Mouse (Mus musculus) liver, adult 2 months (tissue): Measurements from ENCODE around the gene Tead1. TPM values are rescaled to one million over a fixed set of nuclear protein-coding genes. Genes with fewer than 3 reads are reported as not detected.

Experiments used
- DNase-seq: peaks from one replicate; pipeline ENCODE4 v3.0.0-alpha.2; 2011; ENCODE audit warnings: low read depth, low spot score; ENCODE audit errors: extremely low read depth
- H3K27ac ChIP-seq: fragments of 200-500 bp; replicated peaks from 2 replicates; pipeline ENCODE4 v1.5.1; 2012; ENCODE audit warnings: low read depth, mild to moderate bottlenecking, control low read depth, inconsistent platforms, low read length; ENCODE audit not compliant: insufficient read depth
- H3K27me3 ChIP-seq: fragments of 200-500 bp; 2 replicates; pipeline ENCODE4 v1.6.1; 2012; ENCODE audit warnings: mild to moderate bottlenecking, moderate library complexity, low read length, inconsistent platforms; ENCODE audit not compliant: control insufficient read depth, insufficient read depth
- H3K36me3 ChIP-seq: fragments of 200-500 bp; 2 replicates; pipeline ENCODE4 v1.6.1; 2012; ENCODE audit warnings: low read length, inconsistent platforms; ENCODE audit not compliant: control insufficient read depth, insufficient read depth
- H3K4me1 ChIP-seq: fragments of 200-500 bp; 2 replicates; pipeline ENCODE4 v1.6.1; 2011; ENCODE audit warnings: low read length; ENCODE audit not compliant: control insufficient read depth, insufficient read depth
- H3K4me3 ChIP-seq: fragments of 200-500 bp; 2 replicates; pipeline ENCODE4 v1.5.1; 2011; ENCODE audit warnings: low read depth, mild to moderate bottlenecking, control low read depth, low read length, moderate library complexity; ENCODE audit not compliant: insufficient read depth
- H3K79me2 ChIP-seq: fragments of 200-500 bp; 2 replicates; pipeline ENCODE4 v1.6.1; 2012; ENCODE audit warnings: inconsistent platforms, mild to moderate bottlenecking, low read length, moderate library complexity; ENCODE audit not compliant: control insufficient read depth, insufficient read depth
- H3K9ac ChIP-seq: fragments of 200-500 bp; 2 replicates; pipeline ENCODE4 v1.6.1; 2012; ENCODE audit warnings: low read depth, mild to moderate bottlenecking, control low read depth, inconsistent platforms, low read length
- CTCF ChIP-seq: fragments of 200-500 bp; IDR thresholded peaks from 2 replicates; pipeline ENCODE4 v1.5.1; 2011; ENCODE audit warnings: low read depth, low read length, control low read depth
- POLR2A ChIP-seq: fragments of 200-500 bp; IDR thresholded peaks from 2 replicates; pipeline ENCODE4 v1.6.1; 2011; ENCODE audit warnings: low read length, control low read depth; ENCODE audit not compliant: insufficient read depth; ENCODE audit errors: extremely low read depth
- WGBS: fragments of 180-500 bp; shearing (Covaris S2); methylation state at CpG from one replicate; pipeline ENCODE4 v1.1.7; 2018; 5-methylcytosine and 5-hydroxymethylcytosine counted together
- polyA plus RNA-seq: library from polyadenylated mRNA; depleted of rRNA; stranded (reverse); fragments of >200 nt; gene quantifications from 2 replicates; pipeline ENCODE4 v1.2.3, GENCODE M21; 2012
- total RNA-seq: library from RNA; depleted of rRNA; stranded (reverse); fragments of >200 nt; gene quantifications from 2 replicates; pipeline ENCODE4 v1.2.3, GENCODE M21; 2014

The Tead1 gene
- total and polyA plus RNA-seq, 2 experiments, result 2.3 to 4.1 TPM

DNA sequence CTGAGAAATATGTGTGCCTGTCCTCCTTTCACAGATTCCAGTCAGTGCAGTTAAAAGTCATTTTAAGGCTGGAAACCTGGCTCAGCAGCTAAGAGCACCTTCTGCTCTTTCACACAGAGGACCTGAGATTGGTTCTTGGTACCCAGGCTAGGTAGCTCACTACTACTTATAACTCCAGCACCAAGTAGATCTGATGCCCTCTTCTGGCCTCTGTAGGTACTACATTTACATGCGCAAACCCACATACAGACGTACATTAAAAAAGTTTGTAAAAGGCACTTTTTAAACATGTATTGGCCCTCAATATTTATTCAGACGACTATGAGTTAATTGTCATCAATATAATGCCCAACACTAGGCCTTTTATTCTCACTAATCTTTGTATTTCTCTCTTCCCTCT is 105.2 kb downstream of the Tead1 start:
- WGBS, result 96% methylated on average over 3 of the region's 3 CpGs
- DNase-seq, result peak; percentile 27

DNA sequence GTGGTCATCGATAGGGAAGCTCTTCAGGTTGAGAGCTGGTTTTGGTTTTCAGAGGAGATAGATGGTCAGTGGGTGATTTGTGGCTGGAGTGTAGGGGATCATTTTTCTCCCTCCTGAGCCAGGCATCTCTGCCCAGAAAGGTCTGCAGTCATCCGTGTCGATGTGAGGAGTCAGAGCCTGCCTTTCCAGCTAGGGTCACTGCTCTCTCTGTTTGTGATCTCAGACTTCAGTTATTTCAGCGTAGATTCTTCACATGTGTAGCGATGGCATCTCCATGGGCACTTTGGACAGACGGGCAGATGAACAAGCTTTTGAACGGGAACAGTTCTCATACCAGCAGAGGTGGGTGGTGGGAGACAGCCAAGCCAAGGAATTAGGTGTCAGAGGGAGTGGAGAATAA is 106.2 kb downstream of the Tead1 start:
- H3K27ac ChIP-seq, result no peak overlapping the region
- no peaks in the 10 kb centered on the region for H3K79me2 ChIP-seq
- no peak for DNase-seq
- WGBS, result 92% methylated on average over 7 of the region's 7 CpGs
- no peaks in the 10 kb centered on the region for H3K36me3 ChIP-seq
- no peak overlapping the region for H3K4me3 ChIP-seq
- no peaks in the 10 kb centered on the region for H3K27me3 ChIP-seq
- H3K9ac ChIP-seq, result no peak overlapping the region
- peaks cover 15% of the 10 kb centered on the region for H3K4me1 ChIP-seq
- TF ChIP-seq CTCF (no peak), POLR2A (no peak)

More for the DNA sequence above, 105.2 kb downstream of the Tead1 start:
- H3K9ac ChIP-seq, result no peak overlapping the region
- H3K36me3 ChIP-seq, result no peaks in the 10 kb centered on the region
- no peaks in the 10 kb centered on the region for H3K27me3 ChIP-seq
- peaks cover 15% of the 10 kb centered on the region for H3K4me1 ChIP-seq
- no peak overlapping the region for H3K4me3 ChIP-seq
- peaks cover 4% of the 10 kb centered on the region; the same call in 1 of the 2 replicates for H3K79me2 ChIP-seq
- TF ChIP-seq POLR2A (no peak), CTCF (no peak)
- no peak overlapping the region for H3K27ac ChIP-seq

DNA sequence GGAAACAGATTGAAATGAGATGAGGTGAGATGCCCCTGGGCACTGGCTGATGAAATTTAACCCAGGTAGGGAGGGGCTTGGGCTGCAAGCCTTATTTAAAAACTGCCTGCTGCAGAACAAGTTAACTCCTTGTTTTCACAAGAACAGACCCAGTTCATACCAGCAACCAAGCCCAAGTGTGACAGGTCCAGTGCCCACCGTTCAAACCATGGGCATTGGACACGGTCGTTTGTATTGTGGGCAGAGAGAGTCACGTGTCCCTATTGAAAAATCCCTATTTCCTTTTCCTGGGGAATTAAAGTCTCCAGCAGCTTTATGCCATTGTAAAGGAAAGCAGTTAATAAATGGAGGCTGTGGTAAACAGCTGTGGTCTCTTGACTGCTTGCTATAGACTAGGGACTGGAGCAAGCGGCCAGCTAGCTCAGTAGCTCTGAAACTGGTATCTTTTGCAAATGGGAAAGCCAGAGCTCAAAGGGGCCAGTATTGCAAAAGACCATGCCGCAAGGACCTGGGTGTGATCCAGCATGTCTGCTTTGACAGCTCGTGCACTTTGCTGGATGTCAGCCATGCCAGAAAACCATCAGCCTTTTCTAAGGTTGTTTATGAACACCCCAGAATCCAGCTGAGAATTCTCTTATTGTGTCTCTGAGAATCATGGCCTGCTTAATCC is 107.6 kb downstream of the Tead1 start:
- WGBS, result 25% methylated on average over 7 of the region's 7 CpGs
- H3K36me3 ChIP-seq, result no peaks in the 10 kb centered on the region
- H3K79me2 ChIP-seq, result no peaks in the 10 kb centered on the region; the same call in 1 of the 2 replicates
- H3K4me3 ChIP-seq, result no peak overlapping the region
- no peak overlapping the region for H3K27ac ChIP-seq
- H3K9ac ChIP-seq, result no peak overlapping the region
- no peak for TF ChIP-seq CTCF
- TF ChIP-seq POLR2A, result no peak
- H3K4me1 ChIP-seq, result peaks cover 15% of the 10 kb centered on the region
- DNase-seq, result peak; percentile 86
- H3K27me3 ChIP-seq, result no peaks in the 10 kb centered on the region

DNA sequence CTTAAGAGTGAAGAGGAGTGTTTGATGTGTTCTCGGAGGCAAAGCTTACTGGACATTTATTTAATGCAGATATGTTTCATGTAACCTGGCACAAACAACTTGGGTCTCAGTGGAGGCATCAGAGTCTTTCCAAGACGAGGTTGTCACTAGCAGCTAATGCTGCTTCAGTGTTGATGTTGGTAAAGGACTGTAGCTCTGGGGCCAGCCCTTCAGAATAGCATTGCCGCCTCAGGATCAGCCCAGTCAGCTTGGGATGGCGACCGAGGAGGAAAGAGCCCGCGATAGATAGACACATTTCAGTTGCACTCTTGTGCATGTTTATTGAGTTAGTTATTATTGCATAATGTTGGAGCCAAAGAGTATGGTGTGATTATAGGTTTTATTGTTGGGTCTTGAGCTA is 108.2 kb downstream of the Tead1 start:
- WGBS, result 41% methylated on average over 7 of the region's 7 CpGs
- TF ChIP-seq CTCF (no peak), POLR2A (no peak)

DNA sequence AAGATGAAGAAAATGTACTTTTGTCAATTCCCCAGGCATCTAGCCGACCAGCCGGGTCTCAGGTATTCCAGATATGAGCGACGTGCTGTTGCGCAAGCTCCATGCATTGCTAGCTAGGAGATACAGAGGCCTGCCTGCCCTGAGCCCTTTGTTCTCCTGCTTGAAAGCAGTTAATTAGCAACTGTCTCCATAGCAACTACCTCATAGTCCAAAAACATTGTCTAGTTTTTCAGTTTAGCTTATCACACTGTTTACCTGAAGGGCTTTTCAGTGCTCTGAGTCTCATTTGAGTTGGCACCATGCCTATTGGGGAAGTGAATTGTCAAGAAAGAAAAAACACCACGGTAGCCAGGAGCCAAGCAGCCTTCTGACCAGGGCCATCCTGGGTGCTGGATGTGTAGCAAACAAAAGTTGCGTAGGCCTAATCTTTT is 109.2 kb downstream of the Tead1 start:
- TF ChIP-seq CTCF, result no peak
- no peak for TF ChIP-seq POLR2A
- H3K36me3 ChIP-seq, result no peaks in the 10 kb centered on the region
- peak; percentile 99 for DNase-seq
- H3K4me3 ChIP-seq, result no peak overlapping the region
- no peak overlapping the region for H3K27ac ChIP-seq
- H3K9ac ChIP-seq, result no peak overlapping the region
- H3K4me1 ChIP-seq, result peaks cover 15% of the 10 kb centered on the region
- no peaks in the 10 kb centered on the region for H3K27me3 ChIP-seq
- WGBS, result 11% methylated on average over 7 of the region's 7 CpGs
- H3K79me2 ChIP-seq, result no peaks in the 10 kb centered on the region; the same call in 1 of the 2 replicates

More for the DNA sequence above, 108.2 kb downstream of the Tead1 start:
- peak; percentile 19 for DNase-seq
- no peak overlapping the region for H3K9ac ChIP-seq
- H3K4me3 ChIP-seq, result no peak overlapping the region
- no peaks in the 10 kb centered on the region; the same call in 1 of the 2 replicates for H3K79me2 ChIP-seq
- H3K4me1 ChIP-seq, result peaks cover 15% of the 10 kb centered on the region
- H3K27ac ChIP-seq, result no peak overlapping the region
- H3K27me3 ChIP-seq, result no peaks in the 10 kb centered on the region
- no peaks in the 10 kb centered on the region for H3K36me3 ChIP-seq

DNA sequence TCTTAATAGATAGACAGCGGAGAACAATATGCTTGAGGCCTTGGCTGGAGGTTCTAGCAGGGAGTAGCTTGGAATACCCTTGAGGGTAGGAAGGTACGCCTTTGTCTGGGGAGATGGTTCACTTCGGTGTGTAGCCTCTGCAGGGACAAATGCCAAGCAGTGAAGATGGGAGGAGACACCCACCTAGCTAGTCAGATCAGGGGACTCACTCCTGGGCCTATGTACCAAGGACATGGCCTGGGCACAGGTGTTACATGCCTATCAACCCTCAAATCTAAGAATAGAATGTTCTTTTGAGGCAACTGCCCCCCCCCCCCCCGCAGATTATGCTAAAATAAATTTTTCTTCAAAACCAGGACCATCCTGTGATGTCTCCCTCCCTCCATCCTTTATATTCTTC is 110.6 kb downstream of the Tead1 start:
- peaks cover 15% of the 10 kb centered on the region for H3K4me1 ChIP-seq
- no peaks in the 10 kb centered on the region; the same call in 1 of the 2 replicates for H3K79me2 ChIP-seq
- H3K36me3 ChIP-seq, result no peaks in the 10 kb centered on the region
- H3K9ac ChIP-seq, result no peak overlapping the region
- H3K27ac ChIP-seq, result no peak overlapping the region
- H3K27me3 ChIP-seq, result no peaks in the 10 kb centered on the region
- no peak overlapping the region for H3K4me3 ChIP-seq
- TF ChIP-seq POLR2A, result no peak
- no peak for TF ChIP-seq CTCF
- WGBS, result 96% methylated on average over 4 of the region's 4 CpGs
- no peak for DNase-seq
